13 mouse cellular contexts compared by ENCODE assay signal in the genomic region with DNA sequence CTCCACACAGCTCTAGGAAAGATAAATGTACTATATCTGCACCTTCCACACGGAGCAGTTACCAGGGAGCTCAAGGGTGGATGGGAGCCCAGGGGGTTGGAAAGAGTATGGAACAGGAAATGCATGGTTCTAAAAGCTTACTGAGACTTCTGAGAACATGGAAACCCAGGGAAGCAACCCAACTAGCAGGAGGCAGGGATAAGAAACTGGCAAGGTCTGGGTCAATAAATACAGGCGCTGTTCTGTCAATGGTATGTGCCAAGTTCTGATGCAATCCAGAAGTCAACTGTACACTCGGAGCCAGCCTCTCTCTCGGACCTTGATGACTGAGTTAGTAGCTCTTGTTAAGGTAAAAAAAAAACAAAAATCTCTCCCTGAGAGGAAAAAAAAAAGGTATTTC. TPM values are rescaled to one million over a fixed set of nuclear protein-coding genes. Genes with fewer than 3 reads are reported as not detected.
A peak's percentile ranks its signal among the peaks of the same experiment; 100 is the strongest.
DNase-seq lines count a peak whose midpoint lies in the region; ATAC-seq and TF ChIP-seq lines count a peak whose summit lies in the region.
"Had no signal": no experiment of that assay in that cellular context is flagged by ENCODE, and none has a peak within 500 bp of the region (broad histone marks: within the 10 kb centered on the region; RNA-seq: fewer than 3 reads in every experiment).

No protein-coding gene starts in this region.

- DNase-seq in kidney, postnatal 0 days (ENCODE audit: low spot score), result no peak
- no peak for DNase-seq in kidney, postnatal 36 days
- DNase-seq in adrenal gland, postnatal 14 days, result peak; percentile 70
- peak; percentile 51 for DNase-seq in lung, postnatal 10 days
- no peak for DNase-seq in forebrain, embryonic 10.5 days (ENCODE audit: extremely low spot score, low spot score)
- no peak for DNase-seq in midbrain, embryonic 11.5 days (ENCODE audit: low spot score, missing footprints)
- no peak for DNase-seq in left cerebral cortex, adult 2 months (ENCODE audit: extremely low spot score in 1 of 2, low spot score in 2 of 2)
- DNase-seq: cerebellum, postnatal 10 days; right cerebral cortex, postnatal 25 days; thymus, postnatal 14 days had no signal

- TF ChIP-seq CTCF in kidney, postnatal 0 days (IDR thresholded peaks at IDR 0.05; ENCODE audit: low read depth), result no peak
- TF ChIP-seq CTCF in left cerebral cortex, adult 2 months (IDR thresholded peaks at IDR 0.05), result no peak

- no peaks in the 10 kb centered on the region for H3K9me3 ChIP-seq in kidney, postnatal 0 days (replicated peaks; ENCODE audit: low read length)
- H3K9me3 ChIP-seq in heart, embryonic 12.5 days (replicated peaks), result no peaks in the 10 kb centered on the region
- no peaks in the 10 kb centered on the region for H3K9me3 ChIP-seq in forebrain, embryonic 10.5 days
- no peaks in the 10 kb centered on the region for H3K9me3 ChIP-seq in midbrain, embryonic 11.5 days (ENCODE audit: control insufficient read depth, low read length)
- H3K9me3 ChIP-seq: hindbrain, embryonic 13.5 days had no signal

- H3K27ac ChIP-seq in kidney, postnatal 0 days, result 0 out of 2 replicates have a peak overlapping the region, but pooled peaks have one; percentile 78
- peak overlapping the region; percentile 37; the same call in 1 of the 2 replicates for H3K27ac ChIP-seq in heart, embryonic 12.5 days (ENCODE audit: poor library complexity, severe bottlenecking)
- H3K27ac ChIP-seq in forebrain, embryonic 10.5 days, result no peak overlapping the region
- H3K27ac ChIP-seq in midbrain, embryonic 11.5 days (ENCODE audit: low read depth, low read length), result no peak overlapping the region
- H3K27ac ChIP-seq in left cerebral cortex, adult 2 months, result no peak overlapping the region
- H3K27ac ChIP-seq: hindbrain, embryonic 13.5 days; liver, embryonic 14.5 days had no signal

- 67% methylated on average over 4 of the region's 4 CpGs for WGBS in kidney, postnatal 0 days
- 42% methylated on average over 4 of the region's 4 CpGs for WGBS in heart, embryonic 12.5 days
- WGBS in forebrain, embryonic 10.5 days, result 92% methylated on average over 4 of the region's 4 CpGs
- 88% methylated on average over 4 of the region's 4 CpGs for WGBS in midbrain, embryonic 11.5 days

- intact Hi-C loops in left cerebral cortex, adult 2 months (cut with DNase I), result no loop called here

- H3K9ac ChIP-seq in kidney, postnatal 0 days (ENCODE audit: low read depth, low read length), result no peak overlapping the region
- H3K9ac ChIP-seq in heart, embryonic 12.5 days, result no peak overlapping the region
- no peak overlapping the region for H3K9ac ChIP-seq in midbrain, embryonic 11.5 days (ENCODE audit: low read length)
- H3K9ac ChIP-seq: hindbrain, embryonic 13.5 days; liver, embryonic 14.5 days had no signal

- H3K27me3 ChIP-seq in kidney, postnatal 0 days (ENCODE audit: insufficient read depth, low read length), result no peaks in the 10 kb centered on the region
- peaks cover 38% of the 10 kb centered on the region for H3K27me3 ChIP-seq in heart, embryonic 12.5 days (replicated peaks)
- H3K27me3 ChIP-seq in forebrain, embryonic 10.5 days (ENCODE audit: poor library complexity, severe bottlenecking), result no peaks in the 10 kb centered on the region
- no peaks in the 10 kb centered on the region for H3K27me3 ChIP-seq in midbrain, embryonic 11.5 days (ENCODE audit: control insufficient read depth, insufficient read depth, low read length)
- H3K27me3 ChIP-seq: hindbrain, embryonic 13.5 days had no signal

- peaks cover 28% of the 10 kb centered on the region for H3K4me1 ChIP-seq in kidney, postnatal 0 days (replicated peaks; ENCODE audit: insufficient read depth, low read length)
- H3K4me1 ChIP-seq in heart, embryonic 12.5 days (replicated peaks), result peaks cover 35% of the 10 kb centered on the region
- H3K4me1 ChIP-seq in forebrain, embryonic 10.5 days, result peaks cover 44% of the 10 kb centered on the region
- H3K4me1 ChIP-seq in midbrain, embryonic 11.5 days (ENCODE audit: control insufficient read depth, insufficient read depth, low read length), result 0 out of 2 replicates have a peak, but pooled peaks cover 2% of the 10 kb centered on the region

- H3K4me2 ChIP-seq in kidney, postnatal 0 days (ENCODE audit: low read length), result no peak overlapping the region
- H3K4me2 ChIP-seq in heart, embryonic 12.5 days, result no peak overlapping the region
- no peak overlapping the region for H3K4me2 ChIP-seq in midbrain, embryonic 11.5 days
- H3K4me2 ChIP-seq: hindbrain, embryonic 13.5 days had no signal

- H3K4me3 ChIP-seq in kidney, postnatal 0 days (replicated peaks; ENCODE audit: low read depth, low read length), result no peak overlapping the region
- H3K4me3 ChIP-seq in heart, embryonic 12.5 days, result no peak overlapping the region
- H3K4me3 ChIP-seq in forebrain, embryonic 10.5 days, result no peak overlapping the region
- no peak overlapping the region for H3K4me3 ChIP-seq in midbrain, embryonic 11.5 days (ENCODE audit: low read depth, low read length)
- no peak overlapping the region for H3K4me3 ChIP-seq in left cerebral cortex, adult 2 months
- H3K4me3 ChIP-seq: hindbrain, embryonic 13.5 days had no signal

- ATAC-seq in kidney, postnatal 0 days (replicated peaks; ENCODE audit: low FRiP score, low read depth), result no peak
- no peak for ATAC-seq in heart, embryonic 12.5 days (ENCODE audit: insufficient number of reproducible peaks, low FRiP score)
- no peak for ATAC-seq in midbrain, embryonic 11.5 days (ENCODE audit: low FRiP score)

- H3K36me3 ChIP-seq in kidney, postnatal 0 days (ENCODE audit: insufficient read depth, low read length), result 0 out of 2 replicates have a peak, but pooled peaks cover 2% of the 10 kb centered on the region
- H3K36me3 ChIP-seq in heart, embryonic 12.5 days, result no peaks in the 10 kb centered on the region
- H3K36me3 ChIP-seq in forebrain, embryonic 10.5 days (replicated peaks), result peaks cover 8% of the 10 kb centered on the region
- H3K36me3 ChIP-seq in midbrain, embryonic 11.5 days (ENCODE audit: control insufficient read depth, insufficient read depth, low read length), result no peaks in the 10 kb centered on the region
- H3K36me3 ChIP-seq: hindbrain, embryonic 13.5 days had no signal

RNA-seq across cellular contexts. Expression of a gene that starts 42.6 kb away (rescaled TPM):
- 38.5 and 42.4 TPM in 2 replicates for polyA plus RNA-seq in kidney, postnatal 0 days (2015; fragmentation: Nextera tagmentation; extraction: Ambion mirVana)
- total RNA-seq in adrenal gland, postnatal 14 days (2021), result 22.8 and 23.1 TPM in 2 replicates
- polyA plus RNA-seq in heart, embryonic 12.5 days (2016; fragmentation: Nextera tagmentation; extraction: Ambion mirVana), result 25.6 and 27.5 TPM in 2 replicates
- 47.8 and 50.5 TPM in 2 replicates for polyA plus RNA-seq in forebrain, embryonic 10.5 days (2016; fragmentation: Nextera tagmentation; extraction: Ambion mirVana)
- 74.7 and 80.6 TPM in 2 replicates for polyA plus RNA-seq in midbrain, embryonic 11.5 days (2014; fragmentation: Nextera tagmentation; extraction: Ambion mirVana)
- 10 to 100 TPM in 1 of 2 experiments, 1 to 10 TPM in 1; 8.9 to 12.5 TPM for total RNA-seq in left cerebral cortex, adult 2 months (2021)

Comparison
In these comparisons a context has a peak if more than half of its experiments do, and no peak if none do; other contexts are left out.
1. DNase-seq: peak in adrenal gland, postnatal 14 days (single experiment) and lung, postnatal 10 days (single experiment); none in kidney, postnatal 0 days (single experiment), kidney, postnatal 36 days (0 of 2), forebrain, embryonic 10.5 days (single experiment), midbrain, embryonic 11.5 days (single experiment) and left cerebral cortex, adult 2 months (0 of 2).
2. H3K27ac ChIP-seq: peak in kidney, postnatal 0 days (single experiment) and heart, embryonic 12.5 days (single experiment); none in forebrain, embryonic 10.5 days (single experiment), midbrain, embryonic 11.5 days (single experiment) and left cerebral cortex, adult 2 months (single experiment).